Mouse (Mus musculus): Measurements from ENCODE around the gene Gm27235.
"Not testable (repeated sequence)": the region's sequence is repeated elsewhere in the genome, so short reads cannot be mapped to it uniquely, and the experiment has no call there.

Gene Gm27235

GRCm38 (mm10) chr9:35790001-35790400 is at the start of gene Gm27235, which contains the start of gene D730048I06Rik:
Gene Gm27235 (minus strand): TSS chr9:35790101.
Gene D730048I06Rik (minus strand): TSS chr9:35790112.
- DNase-seq (ENCODE audit: low spot score in 2 of 2), result no peak

DNA sequence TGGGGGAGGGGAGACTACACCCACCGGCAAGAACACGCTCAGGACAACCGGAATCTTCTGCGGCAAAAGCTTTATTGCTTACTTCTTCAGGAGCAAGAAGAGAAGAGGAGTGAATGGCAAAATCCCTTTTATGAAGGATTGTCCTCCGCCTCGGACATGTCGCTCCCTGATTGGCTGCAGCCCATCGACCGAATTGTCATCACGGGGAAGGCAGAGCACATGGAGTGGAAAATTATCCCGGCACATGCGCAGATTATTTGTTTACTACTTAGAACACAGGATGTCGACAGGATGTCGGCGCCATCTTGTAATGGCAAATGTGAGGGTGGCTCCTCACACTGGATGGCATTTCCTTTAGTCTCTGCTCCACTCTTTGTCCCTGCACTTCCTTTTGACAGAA is 28.0 kb upstream of the Gm27235 start:
- not testable (repeated sequence) for DNase-seq (ENCODE audit: low spot score in 2 of 2)

DNA sequence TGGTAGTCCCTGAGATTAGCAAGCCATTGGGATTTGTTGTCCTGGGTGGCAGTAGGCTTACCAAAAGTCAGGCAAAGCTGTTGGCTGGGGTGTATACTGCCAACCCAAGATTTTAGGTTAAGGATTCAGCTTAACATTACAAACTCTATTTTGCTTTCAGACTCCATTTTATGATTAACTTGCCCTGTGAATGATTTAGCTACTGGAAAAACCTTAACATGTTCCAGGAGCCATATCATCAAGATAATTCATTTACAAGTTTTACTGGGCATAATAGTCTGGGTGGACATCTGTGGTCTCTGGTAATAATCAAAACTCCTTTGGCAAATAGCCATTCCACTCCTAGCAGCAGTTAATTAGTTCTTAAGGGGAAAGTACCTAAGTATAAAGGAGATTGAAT is 8.2 kb upstream of the Gm27235 start:
- DNase-seq (ENCODE audit: low spot score in 2 of 2), result no peak

DNA sequence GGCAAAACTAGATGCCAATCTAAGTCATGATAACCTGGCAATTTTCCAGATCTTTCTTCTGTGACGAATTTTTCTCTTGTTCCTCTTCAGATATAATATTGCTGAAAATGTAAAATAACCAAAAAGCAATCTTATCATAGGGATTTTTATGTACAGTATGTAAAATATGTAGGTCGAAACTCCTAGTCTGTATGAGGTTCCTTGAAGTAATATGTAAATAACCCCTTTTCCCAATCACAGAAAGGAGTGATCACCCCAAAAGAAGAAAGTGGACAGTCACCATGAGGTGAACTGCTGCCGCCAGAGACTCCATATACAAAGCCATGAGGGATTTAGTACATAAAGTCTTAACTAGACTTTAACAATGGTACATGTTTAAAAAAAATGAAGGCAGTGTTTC is 11.9 kb downstream of the Gm27235 start, which contains the start of gene Gm17727:
Gm17727 (minus strand) TSS at position 101 of the 400 bp plus-strand sequence.
- DNase-seq (ENCODE audit: low spot score in 2 of 2), result no peak

- no peak for DNase-seq (ENCODE audit: low spot score in 2 of 2)
Measured at GRCm38 (mm10) chr9:35756843-35757242, 33.1 kb downstream of the Gm27235 start.

DNA sequence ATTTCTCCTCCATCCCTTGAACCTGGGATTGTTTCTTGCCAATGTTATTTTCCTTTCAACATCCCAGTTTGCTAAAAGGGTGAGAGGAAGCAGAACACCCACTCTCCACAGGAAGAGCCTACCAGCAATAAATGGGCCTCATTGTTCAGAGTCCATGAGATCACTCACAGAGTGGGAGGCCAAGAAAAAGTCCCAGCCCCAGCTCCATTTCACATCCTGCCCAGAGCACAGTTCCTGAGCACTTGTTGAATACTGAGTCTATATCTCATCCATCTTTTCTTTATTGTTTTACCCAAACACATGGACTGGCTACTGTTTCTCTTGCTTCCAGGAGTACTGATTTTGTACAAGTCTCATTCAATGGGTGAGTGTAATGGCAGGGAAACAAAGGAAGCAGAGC is 49.2 kb downstream of the Gm27235 start, which contains the start of gene Gm17677:
Gm17677 (plus strand) TSS at position 301 of the 400 bp plus-strand sequence.
- DNase-seq (ENCODE audit: low spot score in 2 of 2), result no peak

Measured in right cerebral cortex, postnatal 36 days (tissue).